Mouse (Mus musculus): ENCODE measurements at regions not wholly inside any gene's neighbourhood (a gene's known extent, or its start where the extent isn't known, plus 50 kb on each side); places are given as distances from the start of the nearest gene placed in this dataset.

DNA sequence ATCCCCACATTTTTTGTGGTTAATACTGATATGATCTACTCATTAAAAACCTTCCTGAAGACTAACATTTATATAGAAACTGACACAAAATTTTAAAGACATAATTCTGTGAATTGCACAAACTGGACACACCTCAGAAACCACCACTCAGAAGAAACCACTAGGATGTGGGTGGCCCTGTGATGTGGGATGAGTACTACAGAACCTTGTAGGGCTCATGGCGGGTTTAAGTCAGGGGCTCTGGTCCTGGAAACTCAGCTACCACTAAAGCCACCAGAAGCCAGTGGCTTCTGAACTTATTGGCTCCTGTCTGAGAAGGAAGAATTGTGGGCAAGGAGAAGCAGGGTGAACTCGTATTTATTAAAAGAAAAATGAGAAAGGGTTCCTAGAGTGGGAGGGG, 464.5 kb downstream of the Cd83 start:
- TF ChIP-seq CTCF (conservative IDR thresholded peaks at IDR 0.05; ENCODE audit: low read length), result no peak
- TF ChIP-seq POU5F1 (IDR thresholded peaks at IDR 0.05; ENCODE audit: borderline replicate concordance, low read length), result no peak

Data from E14TG2a.4 (cell line).